Mouse (Mus musculus) lung, adult 2 months (tissue): ENCODE results near the gene Barx2. TPM values are rescaled to one million over a fixed set of nuclear protein-coding genes. Genes with fewer than 3 reads are reported as not detected.

ENCODE experiments used
- DNase-seq: peaks from one replicate; pipeline ENCODE4 v3.0.0; 2022
- H3K4me1 ChIP-seq: fragments of 200-500 bp; 2 replicates; pipeline ENCODE4 v1.6.1; 2011; ENCODE audit warnings: low read length; ENCODE audit not compliant: control insufficient read depth, insufficient read depth
- H3K4me3 ChIP-seq: fragments of 200-500 bp; replicated peaks from 2 replicates; pipeline ENCODE3; 2011; ENCODE audit warnings: low read depth, mild to moderate bottlenecking, control low read depth, low read length; ENCODE audit errors: extremely low read depth
- CTCF ChIP-seq: fragments of 200-500 bp; IDR thresholded peaks from 2 replicates; pipeline ENCODE4 v1.5.1; 2011; ENCODE audit warnings: mild to moderate bottlenecking, low read length, control low read depth; ENCODE audit not compliant: insufficient read depth
- POLR2A ChIP-seq: fragments of 200-500 bp; IDR thresholded peaks from 2 replicates; pipeline ENCODE4 v1.6.1; 2011; ENCODE audit warnings: low read depth, mild to moderate bottlenecking, control low read depth, low read length, borderline replicate concordance; ENCODE audit errors: extremely low read depth
- WGBS: fragments of 180-500 bp; shearing (Covaris S2); methylation state at CpG from one replicate; pipeline ENCODE4 v1.1.7; 2018; 5-methylcytosine and 5-hydroxymethylcytosine counted together
- polyA plus RNA-seq: library from polyadenylated mRNA; depleted of rRNA; stranded (reverse); fragments of >200 nt; gene quantifications from 2 replicates; pipeline ENCODE4 v1.2.3, GENCODE M21; 2012

Barx2 gene
- polyA plus RNA-seq, 1 experiment: 15.1 TPM

GRCm38 (mm10) chr9:31901781-31902180 is 11.5 kb downstream of the Barx2 start:
- DNase-seq: no peak
- H3K4me3 ChIP-seq: no peak overlapping the region
- TF ChIP-seq POLR2A (no peak), CTCF (no peak)
- 78% methylated on average over 2 of the region's 2 CpGs for WGBS
- H3K4me1 ChIP-seq: no peaks in the 10 kb centered on the region

DNA sequence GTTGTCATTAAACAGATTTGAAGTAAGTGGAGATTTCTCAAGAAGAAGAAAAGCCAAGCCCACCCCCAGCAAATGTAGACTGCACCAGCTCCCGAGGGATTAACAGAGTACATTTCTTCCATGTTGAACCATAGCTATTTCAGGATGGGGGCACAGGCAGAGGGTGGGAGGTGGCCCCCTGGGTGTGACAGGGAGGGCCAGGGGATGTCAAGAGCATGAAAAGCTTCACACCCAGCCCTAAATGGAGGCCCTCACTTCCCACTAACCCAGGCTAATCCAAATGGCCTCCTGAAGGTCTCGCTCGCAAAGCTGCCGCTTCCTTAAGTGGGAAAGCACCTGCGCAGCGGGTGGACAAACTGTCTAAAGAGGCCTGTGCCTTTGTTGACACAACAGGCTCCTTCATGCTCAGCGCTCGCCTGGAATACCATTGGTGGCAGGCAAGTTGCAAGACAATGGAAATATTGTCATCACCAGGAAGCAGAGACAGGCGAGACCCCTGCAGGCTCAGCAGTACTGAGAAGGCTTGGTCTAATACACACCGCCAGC is 18.4 kb downstream of the Barx2 start:
- no peak overlapping the region for H3K4me3 ChIP-seq
- H3K4me1 ChIP-seq: no peaks in the 10 kb centered on the region
- no peak for DNase-seq
- WGBS: 53% methylated on average over 10 of the region's 10 CpGs
- TF ChIP-seq CTCF (no peak), POLR2A (no peak)

GRCm38 (mm10) chr9:31888333-31888732 is 24.9 kb downstream of the Barx2 start:
- TF ChIP-seq CTCF (no peak), POLR2A (no peak)
- WGBS: 64% methylated on average over 4 of the region's 4 CpGs

GRCm38 (mm10) chr9:31886258-31886657 is 27.0 kb downstream of the Barx2 start:
- WGBS: 38% methylated on average over 3 of the region's 3 CpGs
- no peak for DNase-seq
- Histone ChIP-seq H3K4me3 (no peak overlapping the region), H3K4me1 (no peaks in the 10 kb centered on the region)
- no peak for TF ChIP-seq CTCF
- no peak for TF ChIP-seq POLR2A

More at GRCm38 (mm10) chr9:31888333-31888732, 24.9 kb downstream of the Barx2 start:
- H3K4me3 ChIP-seq: no peak overlapping the region
- DNase-seq: no peak
- H3K4me1 ChIP-seq: no peaks in the 10 kb centered on the region

DNA sequence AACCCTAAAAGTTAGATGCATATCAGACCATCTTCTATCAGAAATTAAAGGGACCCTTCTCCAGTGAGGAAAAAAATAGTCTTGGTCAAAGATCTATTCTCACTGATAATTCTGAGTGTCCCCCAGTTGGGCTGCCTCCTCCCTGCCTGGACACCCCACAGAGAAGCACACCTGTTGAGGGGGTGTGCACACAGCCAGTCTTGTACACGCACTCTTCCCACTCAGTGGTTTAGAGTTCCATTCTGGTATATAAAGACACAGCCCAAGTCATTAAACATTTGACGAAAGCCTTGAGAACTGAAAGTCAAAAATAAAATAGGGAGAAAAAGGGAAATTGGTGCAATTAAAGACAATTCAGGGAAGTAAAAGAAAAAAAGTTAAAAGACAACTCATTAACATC is 30.9 kb downstream of the Barx2 start:
- no peak for DNase-seq

DNA sequence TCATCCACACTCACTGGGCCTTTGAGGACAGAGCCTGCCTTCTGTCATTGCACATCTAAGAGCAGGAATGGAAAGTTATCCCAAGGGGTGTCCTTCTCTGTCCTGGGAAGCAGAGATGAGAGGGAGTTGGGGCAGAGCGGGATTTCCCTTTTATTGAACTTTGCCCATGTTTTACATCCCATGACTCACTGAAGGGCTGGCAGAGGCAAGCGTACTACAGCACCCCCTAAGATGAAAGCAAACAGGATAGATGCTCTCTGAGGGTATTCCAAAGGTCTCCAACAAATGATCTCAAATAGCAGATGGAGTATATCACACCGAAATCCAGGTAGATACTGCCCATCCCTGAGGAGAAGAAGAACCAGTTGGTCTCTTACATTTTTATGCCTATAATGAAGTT is 37.7 kb downstream of the Barx2 start:
- no peak for DNase-seq
- Histone ChIP-seq H3K4me3 (no peak overlapping the region), H3K4me1 (no peaks in the 10 kb centered on the region)
- TF ChIP-seq POLR2A: no peak
- no peak for TF ChIP-seq CTCF
- 87% methylated on average over 3 of the region's 3 CpGs for WGBS

More for the DNA sequence above, 30.9 kb downstream of the Barx2 start:
- Histone ChIP-seq H3K4me1 (no peaks in the 10 kb centered on the region), H3K4me3 (no peak overlapping the region)
- 84% methylated on average over 2 of the region's 2 CpGs for WGBS
- TF ChIP-seq POLR2A (no peak), CTCF (no peak)

DNA sequence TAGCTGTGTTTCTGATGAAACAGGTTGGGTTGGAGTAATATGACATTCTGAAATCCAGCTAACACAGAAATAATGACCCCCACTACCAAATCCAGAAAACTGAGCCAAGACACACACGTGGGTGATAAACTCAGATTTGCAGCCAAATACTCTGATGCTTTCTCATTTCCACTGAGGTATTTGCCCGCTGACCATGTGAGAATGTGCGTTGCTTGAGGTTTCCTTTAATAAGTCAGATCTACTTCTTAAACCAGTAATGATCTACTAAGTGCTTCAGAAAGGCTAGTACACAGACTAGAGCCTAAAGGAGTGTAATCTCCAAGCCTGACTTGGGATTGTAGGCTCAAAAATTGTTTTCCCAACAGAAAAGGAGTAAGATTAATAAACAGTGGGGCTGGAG is 39.0 kb downstream of the Barx2 start:
- H3K4me3 ChIP-seq: no peak overlapping the region
- DNase-seq: no peak
- H3K4me1 ChIP-seq: no peaks in the 10 kb centered on the region
- WGBS: 75% methylated on average over 3 of the region's 3 CpGs
- TF ChIP-seq POLR2A (no peak), CTCF (no peak)

DNA sequence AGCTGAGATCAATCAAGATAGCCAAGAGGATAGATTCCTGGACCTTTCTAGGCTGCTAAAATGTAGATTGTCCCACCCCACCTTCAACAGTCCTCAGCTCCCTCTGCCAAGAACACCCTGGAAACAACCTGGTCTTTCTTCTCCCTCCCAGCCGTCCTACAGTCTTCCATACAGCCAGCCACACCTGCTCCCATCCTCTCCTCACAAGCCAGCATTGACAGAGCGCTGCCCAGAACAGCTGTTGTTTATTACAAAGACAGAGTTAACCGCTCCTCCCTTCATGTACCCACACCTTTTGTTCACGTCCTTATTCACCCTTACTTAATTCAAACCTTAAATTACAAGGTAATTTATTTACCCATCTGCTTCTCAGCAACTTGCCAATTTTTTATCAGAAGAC is 41.9 kb downstream of the Barx2 start:
- WGBS: 66% methylated on average over 4 of the region's 4 CpGs
- no peak for TF ChIP-seq CTCF
- no peak for TF ChIP-seq POLR2A
- DNase-seq: no peak
- Histone ChIP-seq H3K4me3 (no peak overlapping the region), H3K4me1 (no peaks in the 10 kb centered on the region)

- Histone ChIP-seq H3K4me1 (no peaks in the 10 kb centered on the region), H3K4me3 (no peak overlapping the region)
- 81% methylated on average over 2 of the region's 2 CpGs for WGBS
- no peak for DNase-seq
- TF ChIP-seq CTCF (no peak), POLR2A (no peak)
These were observed 44.3 kb downstream of the Barx2 start for GRCm38 (mm10) chr9:31868823-31869460.

DNA sequence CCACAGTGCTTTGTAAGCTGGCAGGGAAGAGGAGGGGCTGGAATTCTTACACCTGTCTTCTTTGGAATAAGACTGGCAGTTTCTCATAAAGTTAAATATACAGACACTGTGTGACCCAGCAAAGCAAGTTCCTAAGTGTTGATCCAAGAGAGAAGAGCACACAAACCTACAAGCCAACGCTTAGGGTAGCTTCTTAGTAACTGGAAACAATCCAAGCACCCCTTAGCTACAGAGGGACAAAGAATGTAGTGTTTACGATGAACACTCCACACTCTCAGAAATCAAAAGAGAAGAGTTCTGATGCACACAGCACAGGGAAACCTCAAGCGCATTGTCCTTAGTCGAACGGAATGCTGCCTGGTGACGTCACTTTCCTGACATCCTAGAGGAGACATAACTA is 49.4 kb downstream of the Barx2 start:
- H3K4me3 ChIP-seq: no peak overlapping the region
- DNase-seq: no peak
- no peak for TF ChIP-seq CTCF
- no peak for TF ChIP-seq POLR2A
- WGBS: 50% methylated on average over 6 of the region's 6 CpGs
- H3K4me1 ChIP-seq: no peaks in the 10 kb centered on the region

DNA sequence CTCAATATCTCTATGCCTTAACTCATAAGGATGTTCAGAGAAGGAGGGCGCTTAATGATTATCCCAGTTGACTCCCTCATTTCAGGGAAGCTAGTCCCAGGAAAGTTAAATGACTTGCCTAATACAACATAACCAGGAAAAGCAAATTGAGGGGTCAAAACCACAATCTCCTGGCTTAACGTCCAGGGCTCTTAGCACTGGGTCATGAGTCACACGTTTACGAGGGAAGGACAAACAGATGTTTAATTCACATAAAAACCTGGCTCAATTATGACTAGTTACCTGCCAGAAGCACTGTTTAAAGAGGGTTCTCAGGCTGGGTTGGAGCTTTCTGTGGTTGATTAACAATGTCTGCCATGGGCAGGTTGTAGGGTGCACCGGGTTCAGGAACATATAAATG is 53.8 kb downstream of the Barx2 start:
- DNase-seq: no peak
- TF ChIP-seq POLR2A (no peak), CTCF (no peak)
- Histone ChIP-seq H3K4me3 (no peak overlapping the region), H3K4me1 (no peaks in the 10 kb centered on the region)
- WGBS: 67% methylated on average over 5 of the region's 5 CpGs
